Mouse (Mus musculus): ENCODE measurements at regions not wholly inside any gene's neighbourhood (a gene's known extent, or its start where the extent isn't known, plus 50 kb on each side); places are given as distances from the start of the nearest gene placed in this dataset.

DNA sequence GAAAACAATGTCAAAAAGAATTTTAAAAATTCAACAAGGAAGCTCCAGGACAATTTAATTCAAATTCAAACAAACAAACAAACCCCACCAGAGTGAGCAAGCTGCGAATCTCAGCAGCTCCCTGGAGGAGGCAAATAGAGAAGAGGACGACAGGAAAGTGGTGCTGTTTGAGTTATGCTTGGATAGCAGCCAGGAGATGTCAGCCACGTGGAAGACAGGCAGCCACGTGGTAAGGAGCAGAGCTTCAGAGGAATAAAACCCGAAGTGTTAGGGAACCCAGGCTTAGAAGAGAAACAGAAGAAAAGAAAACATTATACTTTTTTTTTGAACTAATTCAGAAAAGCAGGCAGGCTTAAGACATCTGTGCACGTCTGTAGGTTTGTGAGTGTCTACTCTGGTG, 108.2 kb upstream of the Parp11 start:
- no peak for TF ChIP-seq GATA4 (IDR thresholded peaks at IDR 0.05; ENCODE audit: insufficient replicate concordance, low read length)

DNA sequence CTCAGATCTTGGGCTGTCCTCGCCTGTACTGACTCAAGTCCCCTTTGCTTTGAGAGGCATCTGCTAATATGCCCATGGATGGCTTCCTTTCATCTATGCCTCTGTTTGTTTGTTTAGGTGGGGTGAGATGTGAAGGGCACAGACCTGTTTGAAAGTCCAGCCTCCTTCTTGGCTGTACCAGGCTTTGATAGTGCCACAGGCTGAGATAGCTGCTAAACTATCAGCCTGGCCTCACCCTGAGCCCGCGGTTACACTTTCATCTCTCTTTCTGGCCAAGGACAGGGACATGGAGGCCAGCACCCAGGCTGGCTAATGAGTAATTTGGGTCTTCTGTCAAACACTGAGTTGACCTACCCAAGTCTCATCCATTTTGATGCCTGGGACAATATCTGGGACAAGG, 105.0 kb upstream of the Parp11 start:
- TF ChIP-seq GATA4 (IDR thresholded peaks at IDR 0.05; ENCODE audit: insufficient replicate concordance, low read length) = peak; percentile 40; the same call in 1 of the 2 replicates

- no peak for TF ChIP-seq GATA4 (IDR thresholded peaks at IDR 0.05; ENCODE audit: insufficient replicate concordance, low read length)
These were observed 97.8 kb upstream of the Parp11 start for GRCm38 (mm10) chr6:127348770-127349409.

GRCm38 (mm10) chr6:127349479-127350110, 97.0 kb upstream of the Parp11 start:
- TF ChIP-seq GATA4 (IDR thresholded peaks at IDR 0.05; ENCODE audit: insufficient replicate concordance, low read length) = no peak

- no peak for TF ChIP-seq GATA4 (IDR thresholded peaks at IDR 0.05; ENCODE audit: insufficient replicate concordance, low read length)
These were observed 94.9 kb upstream of the Parp11 start for GRCm38 (mm10) chr6:127351691-127352090.

- no peak for TF ChIP-seq GATA4 (IDR thresholded peaks at IDR 0.05; ENCODE audit: insufficient replicate concordance, low read length)
These were observed 91.5 kb upstream of the Parp11 start for GRCm38 (mm10) chr6:127355112-127355511.

- TF ChIP-seq GATA4 (IDR thresholded peaks at IDR 0.05; ENCODE audit: insufficient replicate concordance, low read length) = no peak
These were observed 90.2 kb upstream of the Parp11 start for GRCm38 (mm10) chr6:127356442-127356841.

DNA sequence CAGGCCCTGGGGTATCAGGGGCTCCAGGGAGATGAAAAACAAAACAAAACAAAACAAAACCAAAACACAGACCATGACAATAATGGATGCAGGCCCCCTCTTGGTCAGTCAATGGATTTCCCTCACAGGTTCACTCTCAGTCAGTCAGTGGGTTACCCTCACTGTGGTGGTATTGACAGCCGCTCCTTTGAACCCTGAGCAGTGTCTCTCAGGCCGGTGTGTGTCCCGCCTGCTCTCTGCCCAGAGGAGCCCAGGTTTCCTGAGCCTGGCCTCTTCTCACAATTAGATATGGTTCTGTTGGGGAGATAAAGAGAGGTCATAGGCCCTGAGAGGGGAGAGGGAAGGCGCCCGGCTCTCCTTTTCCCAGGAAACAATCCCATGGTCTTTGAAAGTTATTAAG, 87.8 kb upstream of the Parp11 start:
- TF ChIP-seq GATA4 (IDR thresholded peaks at IDR 0.05; ENCODE audit: insufficient replicate concordance, low read length) = no peak

DNA sequence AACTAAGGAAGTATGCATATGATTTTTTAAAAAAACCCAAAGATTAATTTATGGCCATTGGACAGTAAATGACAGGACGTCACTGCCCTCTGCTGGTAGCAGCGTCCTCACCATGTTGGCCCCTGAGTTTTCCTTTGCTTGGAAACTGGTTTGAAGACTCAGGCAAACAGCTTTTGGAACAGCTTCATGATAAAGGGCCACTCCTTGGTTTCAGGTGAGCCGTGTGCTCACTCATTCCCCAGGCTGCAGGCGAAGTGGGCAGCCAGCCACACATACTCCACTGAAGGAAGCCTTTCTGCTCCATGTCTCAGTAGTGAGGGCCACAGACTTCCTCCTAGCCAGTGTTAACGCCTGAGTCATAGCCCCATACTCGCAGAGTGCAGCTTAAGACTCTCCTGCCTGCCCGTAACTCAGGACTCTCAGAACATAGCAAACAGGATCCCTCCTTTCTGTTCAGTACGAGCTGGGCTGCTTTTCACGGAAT, 87.2 kb upstream of the Parp11 start:
- no peak for TF ChIP-seq GATA4 (IDR thresholded peaks at IDR 0.05; ENCODE audit: insufficient replicate concordance, low read length)

DNA sequence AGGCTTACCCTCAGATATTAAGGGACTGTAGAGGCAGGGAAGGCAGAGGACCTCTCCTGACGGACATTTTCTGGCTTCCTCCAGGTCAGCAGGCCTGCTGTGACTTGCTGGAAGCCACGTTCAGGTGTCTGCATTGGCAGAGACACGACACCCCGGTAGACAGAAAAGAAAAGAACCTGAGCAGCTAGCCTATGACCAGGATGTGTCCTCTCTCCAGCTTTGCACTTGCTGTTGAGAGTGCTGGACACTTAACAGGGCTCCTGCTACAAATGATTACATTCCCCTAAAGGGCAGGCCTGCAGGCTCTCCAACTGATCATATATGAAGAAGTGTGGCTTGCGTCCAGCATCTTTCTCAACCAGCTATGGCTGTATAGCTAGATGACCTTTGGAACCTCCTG, 84.5 kb upstream of the Parp11 start:
- TF ChIP-seq GATA4 (IDR thresholded peaks at IDR 0.05; ENCODE audit: insufficient replicate concordance, low read length) = no peak

- TF ChIP-seq GATA4 (IDR thresholded peaks at IDR 0.05; ENCODE audit: insufficient replicate concordance, low read length) = no peak
These were observed 83.5 kb upstream of the Parp11 start for GRCm38 (mm10) chr6:127362966-127363752.

- TF ChIP-seq GATA4 (IDR thresholded peaks at IDR 0.05; ENCODE audit: insufficient replicate concordance, low read length) = no peak
These were observed 82.6 kb upstream of the Parp11 start for GRCm38 (mm10) chr6:127363871-127364590.

- no peak for TF ChIP-seq GATA4 (IDR thresholded peaks at IDR 0.05; ENCODE audit: insufficient replicate concordance, low read length)
These were observed 82.0 kb upstream of the Parp11 start for GRCm38 (mm10) chr6:127364591-127365187.

DNA sequence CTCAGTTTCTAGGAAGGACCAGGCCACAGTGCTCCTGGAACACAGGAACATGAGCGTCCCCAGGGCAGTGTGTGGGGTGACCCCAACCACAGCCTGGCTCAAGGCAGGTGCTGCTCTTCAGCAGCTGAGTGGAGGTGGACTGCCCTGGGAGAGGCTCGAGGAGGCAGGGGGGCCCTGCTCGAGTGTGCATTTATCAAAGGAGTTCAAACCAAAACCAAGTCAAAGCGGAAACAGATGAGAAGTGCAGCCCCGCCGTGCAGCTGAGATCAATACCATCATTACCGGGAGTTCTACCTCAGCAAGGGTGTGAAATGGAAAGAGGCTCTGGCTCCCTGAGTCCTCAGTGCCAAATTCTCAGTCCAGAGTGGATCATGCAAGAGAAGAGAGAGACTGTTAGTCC, 81.4 kb upstream of the Parp11 start:
- no peak for TF ChIP-seq GATA4 (IDR thresholded peaks at IDR 0.05; ENCODE audit: insufficient replicate concordance, low read length)

DNA sequence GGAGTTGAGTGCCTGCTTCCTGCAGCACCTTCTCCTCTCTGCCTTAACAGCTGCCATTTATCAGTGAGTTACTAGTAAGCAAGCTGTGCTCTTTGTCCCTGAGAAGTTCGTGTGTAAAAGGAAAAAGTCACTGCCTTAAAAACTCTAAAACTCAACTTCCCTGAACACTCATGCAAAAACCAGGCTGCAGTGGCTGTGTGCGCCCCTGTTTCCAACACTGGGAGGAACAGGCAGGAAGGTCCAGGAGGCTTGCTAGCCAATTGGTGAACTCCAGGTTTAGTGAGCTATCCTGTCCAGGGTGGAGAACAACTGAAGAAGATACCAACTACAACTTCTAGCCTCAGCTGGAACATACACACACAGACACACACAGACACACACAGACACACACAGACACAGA, 81.0 kb upstream of the Parp11 start:
- TF ChIP-seq GATA4 (IDR thresholded peaks at IDR 0.05; ENCODE audit: insufficient replicate concordance, low read length) = no peak
